Mouse (Mus musculus) brown adipose tissue, adult 24 weeks (tissue): ENCODE data around the gene Rps23. TPM values are rescaled to one million over a fixed set of nuclear protein-coding genes. Genes with fewer than 3 reads are reported as not detected.
"Not testable (repeated sequence)": the region's sequence is repeated elsewhere in the genome, so short reads cannot be mapped to it uniquely, and the experiment has no call there.

Source experiments
- H3K27ac ChIP-seq: fragments of 200-500 bp; replicated peaks from 2 replicates; pipeline ENCODE4 v1.5.1; 2012; ENCODE audit warnings: low read depth, mild to moderate bottlenecking, low read length
- H3K4me1 ChIP-seq: fragments of 200-500 bp; 2 replicates; pipeline ENCODE4 v1.6.1; 2012; ENCODE audit warnings: low read length, mixed read lengths; ENCODE audit not compliant: control insufficient read depth, insufficient read depth, insufficient read length
- H3K4me3 ChIP-seq: fragments of 200-500 bp; 2 replicates; pipeline ENCODE4 v1.5.1; 2012; ENCODE audit warnings: low read depth, mild to moderate bottlenecking, low read length, moderate library complexity; ENCODE audit not compliant: insufficient read depth
- polyA plus RNA-seq: library from polyadenylated mRNA; stranded (reverse); fragments of >200 nt; gene quantifications from 2 replicates; pipeline ENCODE4 v1.2.4, GENCODE M21; 2012; ENCODE audit not compliant: missing spikeins, insufficient read depth, insufficient read length

Gene Rps23
- polyA plus RNA-seq, 1 experiment, result 245 TPM

DNA sequence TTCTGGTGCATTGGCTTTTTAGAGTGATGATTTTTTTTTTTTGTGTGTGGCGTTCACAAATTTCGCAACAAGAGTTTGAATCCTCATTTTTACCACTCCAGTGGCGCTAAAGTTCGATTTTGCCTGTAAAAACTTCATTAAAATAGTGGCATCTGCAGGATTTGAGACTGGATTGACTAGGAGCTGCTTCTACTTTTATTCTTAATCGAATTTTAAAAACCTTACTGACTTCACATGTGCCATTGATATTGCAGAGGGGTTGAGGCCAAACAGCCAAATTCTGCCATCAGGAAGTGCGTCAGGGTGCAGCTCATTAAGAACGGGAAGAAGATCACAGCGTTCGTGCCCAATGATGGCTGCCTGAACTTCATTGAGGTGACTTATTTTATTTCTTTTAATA is 1.3 kb downstream of the Rps23 start:
- H3K27ac ChIP-seq, result no peak overlapping the region
- H3K4me3 ChIP-seq, result peak overlapping the region; percentile 94; the same call in 1 of the 2 replicates
- H3K4me1 ChIP-seq, result no peaks in the 10 kb centered on the region

DNA sequence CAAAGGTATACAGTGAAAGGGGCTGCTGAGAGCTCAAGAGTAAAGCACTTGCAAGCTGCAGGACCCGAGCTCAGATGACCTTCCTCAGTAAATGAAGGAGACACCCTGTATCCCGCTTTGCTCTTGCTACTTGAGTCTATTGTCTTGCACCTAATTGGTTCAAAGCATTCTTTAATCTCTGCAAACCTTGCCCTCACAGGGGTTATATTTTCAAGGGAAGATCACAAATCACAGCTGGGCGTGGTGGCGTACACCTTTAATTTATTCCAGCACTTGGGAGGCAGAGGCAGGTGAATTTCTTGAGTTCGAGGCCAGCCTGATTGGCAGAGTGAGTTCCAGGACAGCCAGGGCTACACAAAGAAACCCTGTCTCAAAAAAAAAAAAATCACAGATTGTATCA is 2.4 kb downstream of the Rps23 start:
- no peak overlapping the region for H3K27ac ChIP-seq
- no peaks in the 10 kb centered on the region for H3K4me1 ChIP-seq
- no peak overlapping the region for H3K4me3 ChIP-seq

DNA sequence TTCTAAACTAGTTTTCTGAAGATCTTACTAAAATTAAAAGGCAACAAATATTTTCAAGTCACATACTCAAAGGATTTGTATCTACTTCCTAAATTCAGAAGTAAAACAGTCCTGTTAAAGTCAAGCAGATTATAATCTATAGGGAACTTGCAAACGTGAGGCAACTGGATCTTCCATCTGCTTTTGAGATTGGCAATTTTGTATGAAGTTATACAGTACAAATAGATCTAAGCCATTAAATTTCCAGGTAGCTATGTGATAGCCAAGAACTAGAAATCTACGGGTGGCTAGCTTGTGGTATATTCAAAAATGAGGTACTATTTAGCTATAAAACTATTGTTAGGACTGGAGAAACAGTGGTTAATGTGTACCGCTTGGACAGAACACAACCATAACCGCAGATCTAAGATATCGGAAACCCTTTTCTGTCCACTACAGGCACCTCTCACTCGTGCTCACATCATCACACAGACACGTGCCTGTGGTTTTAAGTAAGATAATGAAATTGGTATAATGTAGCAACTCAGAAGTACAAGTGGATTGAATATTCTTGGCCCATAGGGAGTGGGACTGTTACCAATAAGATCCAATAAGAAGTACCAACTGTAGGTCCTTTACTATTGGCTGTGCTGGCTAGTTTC is 3.5 kb downstream of the Rps23 start:
- no peak overlapping the region for H3K27ac ChIP-seq
- no peak overlapping the region for H3K4me3 ChIP-seq

DNA sequence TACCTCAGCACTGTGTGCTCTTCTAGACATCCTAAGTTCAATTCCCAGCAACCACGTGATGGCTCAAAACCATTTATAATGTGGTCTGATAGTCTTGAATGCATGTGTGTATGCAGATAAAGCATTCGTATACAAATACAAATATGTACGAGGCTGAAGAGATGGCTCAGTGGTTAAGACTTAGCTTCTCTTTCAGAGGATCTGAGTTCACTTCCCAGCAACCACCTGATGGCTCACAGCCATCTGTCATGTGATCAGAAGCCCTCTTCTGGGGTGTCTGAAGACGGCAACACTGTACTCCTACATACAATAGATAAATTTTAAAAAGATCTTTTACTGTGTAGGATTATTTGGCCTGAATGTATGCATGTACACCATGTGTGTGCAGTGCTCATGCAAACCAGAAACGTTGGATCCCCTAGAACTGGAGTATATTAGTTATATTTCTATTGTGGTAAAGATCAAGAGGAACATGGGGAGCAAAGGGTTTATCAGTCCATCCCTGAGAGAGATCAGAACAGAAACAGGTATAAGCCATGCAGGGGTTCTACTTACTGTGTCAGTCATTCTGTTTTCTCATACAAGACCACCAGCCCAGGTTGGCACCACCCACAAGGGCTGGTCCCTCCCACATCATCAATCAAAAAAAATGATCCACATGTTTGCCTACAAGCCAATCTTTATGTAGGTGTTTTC is 4.3 kb downstream of the Rps23 start:
- no peak overlapping the region for H3K4me3 ChIP-seq
- no peak overlapping the region for H3K27ac ChIP-seq
- no peaks in the 10 kb centered on the region for H3K4me1 ChIP-seq

More for the DNA sequence above, 3.5 kb downstream of the Rps23 start:
- no peaks in the 10 kb centered on the region for H3K4me1 ChIP-seq

DNA sequence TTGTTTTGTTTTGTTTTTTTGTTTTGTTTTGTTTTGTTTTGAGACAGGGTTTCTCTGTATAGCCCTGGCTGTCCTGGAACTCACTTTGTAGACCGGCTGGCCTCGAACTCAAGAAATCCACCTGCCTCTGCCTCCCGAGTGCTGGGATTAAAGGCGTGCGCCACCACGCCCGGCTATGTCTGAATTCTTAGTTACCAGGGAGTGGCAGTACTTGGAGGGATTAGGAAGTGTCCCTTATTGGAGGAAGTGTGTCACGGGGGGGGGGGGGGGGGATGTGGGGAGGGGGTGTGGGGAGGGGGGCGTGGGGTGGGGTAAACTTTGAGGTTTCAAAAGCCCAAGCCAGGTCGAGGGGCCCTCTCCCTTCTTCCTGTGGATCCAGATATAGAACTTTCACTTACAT is 5.5 kb downstream of the Rps23 start:
- not testable (repeated sequence) for H3K4me3 ChIP-seq, H3K27ac ChIP-seq, H3K4me1 ChIP-seq

DNA sequence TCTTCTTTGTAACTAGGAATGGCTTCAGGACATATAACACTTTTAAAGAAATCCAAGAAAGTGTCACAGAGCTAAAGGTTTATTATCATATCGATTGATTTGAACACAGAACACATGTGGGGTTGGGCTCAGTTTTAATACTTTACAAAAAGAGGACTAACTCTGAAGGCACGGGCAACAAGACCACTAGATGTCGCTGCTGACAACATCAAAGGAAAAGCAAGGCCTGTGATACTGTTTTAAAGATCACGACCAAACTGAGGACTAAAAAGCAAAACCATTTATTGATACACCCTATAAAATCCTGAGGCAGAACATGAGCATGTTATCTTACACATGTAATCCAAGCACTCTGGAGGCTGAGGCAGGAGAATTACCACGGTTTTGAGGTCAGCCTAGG is 7.1 kb downstream of the Rps23 start:
- no peak overlapping the region for H3K27ac ChIP-seq

DNA sequence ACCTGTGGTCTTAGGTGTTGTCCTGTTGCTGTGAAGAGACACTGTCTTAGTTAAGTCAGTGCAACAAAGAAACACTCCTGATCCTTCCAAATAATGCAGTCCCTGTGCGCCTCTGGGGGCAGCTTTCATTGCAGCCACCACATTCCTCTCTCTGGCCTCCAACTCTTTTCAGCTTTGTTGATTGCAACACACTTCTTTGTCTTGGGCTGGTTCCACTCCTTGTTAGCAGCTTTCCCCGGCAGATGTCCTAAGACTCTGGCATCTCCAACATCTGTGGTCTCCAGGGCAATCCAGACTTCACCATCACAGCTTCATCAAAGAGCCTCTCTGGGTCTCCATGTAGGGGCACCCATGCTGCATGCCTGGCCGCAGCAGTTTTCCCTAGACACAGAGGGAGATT is 10.5 kb downstream of the Rps23 start:
- no peak overlapping the region for H3K4me3 ChIP-seq
- H3K27ac ChIP-seq, result no peak overlapping the region
- no peaks in the 10 kb centered on the region for H3K4me1 ChIP-seq

More for the DNA sequence above, 7.1 kb downstream of the Rps23 start:
- Histone ChIP-seq H3K4me1 (no peaks in the 10 kb centered on the region), H3K4me3 (no peak overlapping the region)

DNA sequence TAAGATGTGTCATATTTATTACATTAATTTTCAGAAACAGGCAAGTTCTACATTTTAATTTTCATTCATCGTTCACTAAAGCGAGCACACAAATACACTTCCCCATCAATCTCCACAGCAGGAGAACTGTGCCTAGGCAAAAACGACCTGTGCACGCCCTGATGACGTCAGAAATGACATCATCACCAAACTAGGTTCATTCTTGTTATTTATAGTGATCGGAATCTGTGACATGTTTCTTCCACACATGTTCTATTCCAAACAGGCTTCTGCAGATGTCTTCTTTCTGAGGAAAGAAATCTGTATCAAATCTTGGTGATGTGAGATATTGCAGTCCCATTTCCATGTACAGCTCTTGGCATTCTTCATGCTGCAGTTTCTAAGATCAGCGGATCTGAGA is 13.1 kb downstream of the Rps23 start:
- H3K4me1 ChIP-seq, result no peaks in the 10 kb centered on the region
- no peak overlapping the region for H3K4me3 ChIP-seq
- H3K27ac ChIP-seq, result no peak overlapping the region

DNA sequence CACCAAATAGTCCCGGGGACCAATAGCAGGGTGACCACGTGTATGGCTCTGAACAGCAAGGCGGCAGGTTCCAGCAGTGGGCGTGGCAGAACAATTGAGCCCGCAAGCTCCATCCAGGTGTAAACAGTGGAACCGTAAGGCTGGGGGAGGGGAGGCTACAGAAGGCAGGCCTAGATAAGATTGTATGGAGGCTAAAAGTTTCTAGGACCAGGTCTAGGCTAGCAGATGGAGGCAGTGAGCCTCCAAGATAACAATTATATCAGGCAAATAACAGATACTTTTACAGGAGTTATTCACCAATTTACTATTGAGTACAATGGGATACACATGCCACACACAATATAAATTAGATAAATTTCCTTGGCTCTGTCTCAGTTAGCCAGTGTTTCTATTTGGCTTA is 16.4 kb downstream of the Rps23 start:
- Histone ChIP-seq H3K4me3 (no peak overlapping the region), H3K27ac (no peak overlapping the region), H3K4me1 (no peaks in the 10 kb centered on the region)

DNA sequence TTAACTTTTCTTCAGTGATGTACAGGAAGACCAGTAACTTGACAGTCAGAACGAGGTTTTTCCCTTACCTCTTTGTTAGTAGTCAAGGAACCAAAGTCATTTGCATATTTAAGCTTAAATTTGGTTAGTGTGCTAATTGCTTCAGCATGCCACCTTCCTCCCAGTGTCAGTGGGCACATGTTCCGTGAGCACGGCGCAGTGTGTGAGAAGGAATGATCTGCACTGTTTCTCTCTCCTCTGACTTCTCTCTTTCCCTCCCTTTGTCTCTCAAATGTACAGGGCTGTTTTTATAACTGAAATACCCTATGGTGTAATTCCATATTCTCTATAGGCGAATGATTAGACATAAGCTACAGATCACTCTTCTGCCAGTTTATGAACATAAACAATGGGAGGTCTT is 16.8 kb downstream of the Rps23 start:
- no peak overlapping the region for H3K4me3 ChIP-seq
- no peak overlapping the region for H3K27ac ChIP-seq
- H3K4me1 ChIP-seq, result no peaks in the 10 kb centered on the region

DNA sequence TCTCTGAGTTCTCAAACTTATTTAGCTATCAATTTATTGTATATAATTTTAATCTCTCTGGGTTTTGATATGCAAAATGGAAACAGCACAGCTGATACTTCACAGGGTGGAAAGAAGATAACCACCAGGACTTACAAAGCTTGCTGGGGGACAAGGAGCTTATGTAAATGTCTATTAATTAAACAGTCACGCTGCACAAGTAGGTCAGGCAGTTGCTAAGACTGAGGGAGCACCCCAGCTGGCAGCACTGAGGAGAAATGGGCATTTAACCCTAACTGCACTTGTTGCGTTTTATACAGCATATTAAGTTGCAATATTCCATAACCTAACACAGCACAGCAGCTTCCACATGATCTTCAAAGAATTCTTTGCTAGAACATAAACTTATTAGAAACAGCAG is 36.1 kb downstream of the Rps23 start:
- no peak overlapping the region for H3K4me3 ChIP-seq
- H3K27ac ChIP-seq, result no peak overlapping the region
- no peaks in the 10 kb centered on the region for H3K4me1 ChIP-seq

DNA sequence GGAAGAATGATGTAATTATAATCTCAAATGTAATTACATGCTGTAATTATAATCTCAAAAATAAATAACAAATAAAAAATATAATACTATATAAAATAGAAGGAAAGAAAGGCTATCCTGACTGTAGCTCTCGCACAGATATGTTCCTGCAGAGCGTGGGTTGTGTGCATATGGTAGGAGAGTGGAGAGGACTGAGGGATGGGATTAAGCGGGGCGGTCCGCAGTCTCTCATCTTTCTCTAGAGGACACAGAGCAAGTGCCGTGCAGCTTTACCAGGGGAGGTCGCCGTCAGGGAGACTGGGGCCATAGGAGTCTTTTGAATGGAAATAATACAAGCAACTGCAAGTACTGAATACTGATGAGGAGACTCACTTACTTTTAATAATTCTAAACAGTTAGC is 37.8 kb downstream of the Rps23 start:
- H3K4me1 ChIP-seq, result no peaks in the 10 kb centered on the region
- H3K27ac ChIP-seq, result no peak overlapping the region
- H3K4me3 ChIP-seq, result no peak overlapping the region

DNA sequence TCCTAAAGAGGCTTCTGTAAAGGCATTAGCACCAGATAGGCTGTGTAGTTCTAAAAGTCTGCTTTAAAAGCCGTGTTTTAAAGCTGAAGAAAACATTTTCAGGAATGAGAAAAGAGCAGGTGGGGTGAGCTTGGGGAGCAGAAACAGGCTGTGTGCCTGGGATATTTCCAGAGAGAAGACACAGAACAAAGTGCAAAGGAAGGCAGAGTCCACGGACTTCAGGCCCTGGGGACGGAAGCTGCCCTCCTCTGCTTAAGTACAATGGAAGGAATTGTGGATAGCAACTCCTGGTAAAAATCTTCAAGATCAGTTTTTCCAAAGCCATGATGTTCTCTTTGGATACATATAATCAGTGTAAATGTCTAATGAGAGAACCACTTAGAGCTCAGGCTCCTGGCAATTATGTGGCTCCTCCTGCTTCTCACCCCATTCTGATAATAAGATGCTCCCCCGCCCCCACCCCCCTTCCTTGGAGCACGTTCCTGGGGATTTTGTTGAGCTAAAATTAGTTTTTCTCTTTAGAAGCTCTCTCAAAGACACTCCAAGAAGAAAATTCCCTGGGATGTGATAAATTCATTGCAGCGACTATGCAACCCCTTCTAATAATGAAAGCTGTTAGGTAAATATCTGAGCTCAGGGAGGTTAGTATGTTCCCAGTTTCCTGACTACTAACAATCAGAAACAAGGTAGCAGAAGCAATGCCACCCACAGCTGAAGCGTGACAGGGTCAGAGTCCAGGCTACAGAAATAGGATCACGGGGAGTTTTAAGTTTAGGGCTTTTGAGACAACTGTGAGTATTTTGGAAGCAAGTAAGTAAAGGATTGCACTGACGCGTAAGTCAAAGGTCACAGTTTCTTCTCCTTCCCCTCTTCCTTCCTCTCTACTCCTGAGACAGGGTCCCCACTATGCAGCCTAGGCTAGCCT is 40.3 kb downstream of the Rps23 start:
- H3K4me1 ChIP-seq, result no peaks in the 10 kb centered on the region
- H3K27ac ChIP-seq, result no peak overlapping the region
- H3K4me3 ChIP-seq, result no peak overlapping the region

DNA sequence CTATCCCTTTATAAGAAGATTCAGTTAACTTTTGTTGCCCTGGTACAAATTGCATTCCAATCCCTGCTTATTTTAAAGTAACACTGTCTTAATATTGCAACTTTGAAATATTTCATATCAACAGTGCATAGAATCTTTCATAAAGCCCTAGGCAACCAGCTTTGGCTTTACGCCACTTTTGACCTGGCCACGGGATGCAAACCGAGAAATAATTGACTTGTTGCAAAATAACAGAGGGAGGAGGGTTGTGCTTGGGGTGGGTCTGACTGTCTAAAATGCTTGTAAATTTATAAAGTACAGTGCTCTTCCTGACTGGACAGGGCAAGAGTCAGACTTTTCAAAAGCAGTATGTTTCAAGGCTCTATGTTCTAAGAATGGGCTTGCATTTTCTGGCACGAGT is 41.8 kb downstream of the Rps23 start:
- Histone ChIP-seq H3K4me3 (no peak overlapping the region), H3K27ac (no peak overlapping the region), H3K4me1 (no peaks in the 10 kb centered on the region)

DNA sequence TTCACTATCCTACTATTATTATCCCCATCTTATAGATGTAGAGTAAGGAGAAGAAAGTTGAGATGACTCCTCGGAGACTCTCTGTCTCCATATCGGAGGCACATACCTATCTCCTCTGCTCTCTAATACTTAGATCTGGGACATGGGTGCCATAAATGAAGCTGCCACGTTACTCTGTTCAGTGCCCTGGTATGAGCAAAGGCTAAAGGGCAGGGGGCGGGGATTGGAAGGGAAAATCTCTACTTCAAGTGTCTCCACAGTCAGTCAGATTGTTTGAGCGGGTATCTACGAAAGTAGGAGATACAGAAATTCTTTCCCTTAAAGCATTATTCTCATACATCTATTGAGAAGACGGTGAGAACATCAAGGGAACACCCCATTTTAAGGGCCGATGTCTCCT is 43.2 kb downstream of the Rps23 start:
- Histone ChIP-seq H3K27ac (no peak overlapping the region), H3K4me1 (no peaks in the 10 kb centered on the region), H3K4me3 (no peak overlapping the region)
